Mouse (Mus musculus): ENCODE measurements around the gene Arhgap22. TPM values are rescaled to one million over a fixed set of nuclear protein-coding genes. Genes with fewer than 3 reads are reported as not detected.

Gene Arhgap22
- polyA plus RNA-seq, 1 experiment from 2014 or later, result 0.94 TPM

DNA sequence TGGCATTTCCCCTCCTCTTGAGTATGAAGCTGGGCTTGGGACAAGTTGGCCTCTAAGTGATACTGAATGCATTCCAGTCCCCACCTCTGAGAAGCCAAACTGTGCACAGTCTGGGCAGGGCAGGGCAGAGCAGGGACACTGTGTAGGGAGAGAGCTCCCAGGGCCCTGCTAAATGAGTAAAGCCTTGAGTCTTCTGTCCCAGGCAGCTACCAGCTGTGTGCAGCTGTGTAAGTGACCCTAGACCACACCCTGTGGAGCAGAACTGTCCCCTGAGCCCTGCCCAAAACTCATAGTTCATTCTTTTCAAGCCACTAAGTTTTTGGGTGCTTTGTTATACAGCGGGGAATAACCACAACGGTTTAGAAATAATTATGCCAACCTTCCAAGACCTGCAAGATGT is 67.1 kb downstream of the Arhgap22 start:
- no peak for DNase-seq (ENCODE audit: low spot score)
- no peak overlapping the region for H3K4me2 ChIP-seq (replicated peaks; ENCODE audit: low read depth, low read length)
- no peaks in the 10 kb centered on the region for H3K4me1 ChIP-seq (replicated peaks; ENCODE audit: control insufficient read depth, insufficient read depth, low read length)
- no peaks in the 10 kb centered on the region for H3K27me3 ChIP-seq (ENCODE audit: control insufficient read depth, insufficient read depth, low read length)
- H3K4me3 ChIP-seq (ENCODE audit: low read depth, low read length), result no peak overlapping the region
- no peaks in the 10 kb centered on the region for H3K36me3 ChIP-seq (ENCODE audit: control insufficient read depth, insufficient read depth, low read length)
- 94% methylated on average over 2 of the region's 2 CpGs for WGBS
- H3K9me3 ChIP-seq (ENCODE audit: control insufficient read depth, low read length), result no peaks in the 10 kb centered on the region
- no peak overlapping the region for H3K9ac ChIP-seq (ENCODE audit: low read depth, low read length)
- H3K27ac ChIP-seq (ENCODE audit: low read depth, low read length), result no peak overlapping the region
- ATAC-seq (ENCODE audit: low FRiP score), result no peak

- WGBS, result 89% methylated on average over 4 of the region's 4 CpGs
- H3K9ac ChIP-seq (ENCODE audit: low read depth, low read length), result no peak overlapping the region
- no peak overlapping the region for H3K4me2 ChIP-seq (replicated peaks; ENCODE audit: low read depth, low read length)
- no peak overlapping the region for H3K27ac ChIP-seq (ENCODE audit: low read depth, low read length)
- no peak overlapping the region for H3K4me3 ChIP-seq (ENCODE audit: low read depth, low read length)
- no peak for ATAC-seq (ENCODE audit: low FRiP score)
- no peak for DNase-seq (ENCODE audit: low spot score)
- no peaks in the 10 kb centered on the region for H3K27me3 ChIP-seq (ENCODE audit: control insufficient read depth, insufficient read depth, low read length)
- H3K4me1 ChIP-seq (replicated peaks; ENCODE audit: control insufficient read depth, insufficient read depth, low read length), result no peaks in the 10 kb centered on the region
- H3K36me3 ChIP-seq (ENCODE audit: control insufficient read depth, insufficient read depth, low read length), result no peaks in the 10 kb centered on the region
- H3K9me3 ChIP-seq (ENCODE audit: control insufficient read depth, low read length), result no peaks in the 10 kb centered on the region
These were observed 68.6 kb downstream of the Arhgap22 start for GRCm38 (mm10) chr14:33282447-33282846.

GRCm38 (mm10) chr14:33287920-33288319 is 74.1 kb downstream of the Arhgap22 start:
- Histone ChIP-seq H3K9ac (ENCODE audit: low read depth, low read length) (no peak overlapping the region), H3K4me3 (ENCODE audit: low read depth, low read length) (no peak overlapping the region), H3K27ac (ENCODE audit: low read depth, low read length) (no peak overlapping the region), H3K4me1 (replicated peaks; ENCODE audit: control insufficient read depth, insufficient read depth, low read length) (no peaks in the 10 kb centered on the region), H3K36me3 (ENCODE audit: control insufficient read depth, insufficient read depth, low read length) (no peaks in the 10 kb centered on the region), H3K9me3 (ENCODE audit: control insufficient read depth, low read length) (no peaks in the 10 kb centered on the region), H3K4me2 (replicated peaks; ENCODE audit: low read depth, low read length) (no peak overlapping the region), H3K27me3 (ENCODE audit: control insufficient read depth, insufficient read depth, low read length) (no peaks in the 10 kb centered on the region)
- no peak for ATAC-seq (ENCODE audit: low FRiP score)
- no peak for DNase-seq (ENCODE audit: low spot score)
- 72% methylated on average over 4 of the region's 4 CpGs for WGBS

GRCm38 (mm10) chr14:33290038-33290437 is 76.2 kb downstream of the Arhgap22 start:
- ATAC-seq (ENCODE audit: low FRiP score), result no peak
- Histone ChIP-seq H3K4me3 (ENCODE audit: low read depth, low read length) (no peak overlapping the region), H3K27ac (ENCODE audit: low read depth, low read length) (no peak overlapping the region)

DNA sequence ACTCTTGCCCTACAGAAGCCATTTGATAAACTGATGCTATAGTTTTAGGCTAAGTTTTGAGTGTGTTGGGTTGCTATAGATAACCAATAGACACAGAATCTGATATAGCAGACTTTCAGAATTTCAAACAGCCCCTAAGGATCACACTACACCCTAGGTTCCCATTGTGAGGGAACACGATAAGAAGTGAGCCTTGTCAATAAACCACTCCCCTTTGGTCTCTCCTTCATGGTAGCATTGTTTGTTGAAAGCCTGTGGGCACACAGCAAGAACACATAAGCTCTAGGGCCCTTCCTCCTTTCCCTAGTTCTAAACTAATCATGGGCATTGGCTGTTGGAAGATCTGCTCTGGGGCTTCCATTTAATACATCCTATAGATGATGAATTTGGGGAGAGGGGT is 80.7 kb downstream of the Arhgap22 start:
- no peaks in the 10 kb centered on the region for H3K9me3 ChIP-seq (ENCODE audit: control insufficient read depth, low read length)
- no peak overlapping the region for H3K27ac ChIP-seq (ENCODE audit: low read depth, low read length)
- no peaks in the 10 kb centered on the region for H3K4me1 ChIP-seq (replicated peaks; ENCODE audit: control insufficient read depth, insufficient read depth, low read length)
- no peak overlapping the region for H3K4me2 ChIP-seq (replicated peaks; ENCODE audit: low read depth, low read length)
- H3K27me3 ChIP-seq (ENCODE audit: control insufficient read depth, insufficient read depth, low read length), result no peaks in the 10 kb centered on the region
- ATAC-seq (ENCODE audit: low FRiP score) (no peak), DNase-seq (ENCODE audit: low spot score) (no peak)
- H3K9ac ChIP-seq (ENCODE audit: low read depth, low read length), result no peak overlapping the region
- no peak overlapping the region for H3K4me3 ChIP-seq (ENCODE audit: low read depth, low read length)
- H3K36me3 ChIP-seq (ENCODE audit: control insufficient read depth, insufficient read depth, low read length), result no peaks in the 10 kb centered on the region
- WGBS, result 39% methylated on average over 1 of the region's 1 CpGs

More at GRCm38 (mm10) chr14:33290038-33290437, 76.2 kb downstream of the Arhgap22 start:
- H3K9me3 ChIP-seq (ENCODE audit: control insufficient read depth, low read length), result no peaks in the 10 kb centered on the region
- H3K4me1 ChIP-seq (replicated peaks; ENCODE audit: control insufficient read depth, insufficient read depth, low read length), result no peaks in the 10 kb centered on the region
- H3K36me3 ChIP-seq (ENCODE audit: control insufficient read depth, insufficient read depth, low read length), result no peaks in the 10 kb centered on the region
- H3K27me3 ChIP-seq (ENCODE audit: control insufficient read depth, insufficient read depth, low read length), result no peaks in the 10 kb centered on the region
- DNase-seq (ENCODE audit: low spot score), result no peak
- no peak overlapping the region for H3K9ac ChIP-seq (ENCODE audit: low read depth, low read length)
- H3K4me2 ChIP-seq (replicated peaks; ENCODE audit: low read depth, low read length), result no peak overlapping the region
- WGBS, result 63% methylated on average over 9 of the region's 9 CpGs

- no peaks in the 10 kb centered on the region for H3K27me3 ChIP-seq (ENCODE audit: control insufficient read depth, insufficient read depth, low read length)
- H3K9me3 ChIP-seq (ENCODE audit: control insufficient read depth, low read length), result no peaks in the 10 kb centered on the region
- peak; percentile 51; the same call in 1 of the 2 replicates for ATAC-seq (ENCODE audit: low FRiP score)
- H3K9ac ChIP-seq (ENCODE audit: low read depth, low read length), result no peak overlapping the region
- H3K4me1 ChIP-seq (replicated peaks; ENCODE audit: control insufficient read depth, insufficient read depth, low read length), result no peaks in the 10 kb centered on the region
- no peak overlapping the region for H3K4me2 ChIP-seq (replicated peaks; ENCODE audit: low read depth, low read length)
- H3K4me3 ChIP-seq (ENCODE audit: low read depth, low read length), result no peak overlapping the region
- WGBS, result 81% methylated on average over 16 of the region's 16 CpGs
- H3K27ac ChIP-seq (ENCODE audit: low read depth, low read length), result no peak overlapping the region
- H3K36me3 ChIP-seq (ENCODE audit: control insufficient read depth, insufficient read depth, low read length), result no peaks in the 10 kb centered on the region
- DNase-seq (ENCODE audit: low spot score), result no peak
These were observed 83.0 kb downstream of the Arhgap22 start for GRCm38 (mm10) chr14:33296698-33297341.

- WGBS, result 39% methylated on average over 2 of the region's 2 CpGs
- H3K4me1 ChIP-seq (replicated peaks; ENCODE audit: control insufficient read depth, insufficient read depth, low read length), result no peaks in the 10 kb centered on the region
- no peak overlapping the region for H3K27ac ChIP-seq (ENCODE audit: low read depth, low read length)
- no peaks in the 10 kb centered on the region for H3K9me3 ChIP-seq (ENCODE audit: control insufficient read depth, low read length)
- no peak overlapping the region for H3K4me3 ChIP-seq (ENCODE audit: low read depth, low read length)
- H3K36me3 ChIP-seq (ENCODE audit: control insufficient read depth, insufficient read depth, low read length), result no peaks in the 10 kb centered on the region
- H3K4me2 ChIP-seq (replicated peaks; ENCODE audit: low read depth, low read length), result no peak overlapping the region
- ATAC-seq (ENCODE audit: low FRiP score), result no peak
- peak; percentile 38 for DNase-seq (ENCODE audit: low spot score)
- H3K27me3 ChIP-seq (ENCODE audit: control insufficient read depth, insufficient read depth, low read length), result no peaks in the 10 kb centered on the region
- no peak overlapping the region for H3K9ac ChIP-seq (ENCODE audit: low read depth, low read length)
These were observed 86.8 kb downstream of the Arhgap22 start for GRCm38 (mm10) chr14:33300591-33300990.

GRCm38 (mm10) chr14:33303348-33303819 is 89.6 kb downstream of the Arhgap22 start:
- no peaks in the 10 kb centered on the region for H3K27me3 ChIP-seq (ENCODE audit: control insufficient read depth, insufficient read depth, low read length)
- peak; percentile 87 for DNase-seq (ENCODE audit: low spot score)
- 31% methylated on average over 9 of the region's 9 CpGs for WGBS
- no peaks in the 10 kb centered on the region for H3K9me3 ChIP-seq (ENCODE audit: control insufficient read depth, low read length)
- peak; percentile 65 for ATAC-seq (ENCODE audit: low FRiP score)
- no peaks in the 10 kb centered on the region for H3K4me1 ChIP-seq (replicated peaks; ENCODE audit: control insufficient read depth, insufficient read depth, low read length)
- H3K9ac ChIP-seq (ENCODE audit: low read depth, low read length), result no peak overlapping the region
- H3K4me2 ChIP-seq (replicated peaks; ENCODE audit: low read depth, low read length), result no peak overlapping the region
- no peak overlapping the region for H3K4me3 ChIP-seq (ENCODE audit: low read depth, low read length)
- no peak overlapping the region for H3K27ac ChIP-seq (ENCODE audit: low read depth, low read length)
- no peaks in the 10 kb centered on the region for H3K36me3 ChIP-seq (ENCODE audit: control insufficient read depth, insufficient read depth, low read length)

DNA sequence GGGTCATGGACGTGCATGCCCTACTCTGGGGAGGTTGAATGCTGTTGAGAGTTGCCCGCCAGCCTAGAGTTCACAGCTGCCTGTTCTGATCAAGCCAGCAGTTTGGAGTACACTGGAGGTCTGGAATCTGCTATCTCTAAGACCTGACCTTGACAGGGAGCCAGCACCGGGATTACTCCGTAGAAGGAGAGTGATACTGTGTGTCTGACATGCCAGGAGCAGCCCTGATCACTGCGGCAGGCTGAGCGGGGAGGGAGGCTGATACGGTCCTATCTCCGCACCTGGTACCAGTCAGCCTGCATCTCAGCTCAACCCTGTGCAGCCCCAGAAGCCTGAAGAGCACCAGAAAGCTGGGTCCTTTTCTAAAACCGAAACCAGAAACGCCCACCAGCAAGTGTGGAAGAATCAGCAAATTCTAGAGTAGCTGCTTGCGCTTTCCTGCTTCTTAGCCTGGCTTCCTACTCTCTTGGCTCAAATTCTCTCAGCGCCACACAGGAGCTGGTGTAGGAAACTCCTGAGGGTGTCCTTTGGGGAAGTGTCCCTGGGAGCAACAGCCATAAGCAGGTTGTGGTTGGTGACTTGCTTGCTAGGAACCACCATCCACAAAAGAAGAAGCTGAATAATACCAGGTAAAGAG is 91.9 kb downstream of the Arhgap22 start:
- Histone ChIP-seq H3K4me1 (replicated peaks; ENCODE audit: control insufficient read depth, insufficient read depth, low read length) (no peaks in the 10 kb centered on the region), H3K4me3 (ENCODE audit: low read depth, low read length) (no peak overlapping the region), H3K27me3 (ENCODE audit: control insufficient read depth, insufficient read depth, low read length) (no peaks in the 10 kb centered on the region), H3K9ac (ENCODE audit: low read depth, low read length) (no peak overlapping the region), H3K36me3 (ENCODE audit: control insufficient read depth, insufficient read depth, low read length) (no peaks in the 10 kb centered on the region), H3K4me2 (replicated peaks; ENCODE audit: low read depth, low read length) (no peak overlapping the region), H3K9me3 (ENCODE audit: control insufficient read depth, low read length) (no peaks in the 10 kb centered on the region), H3K27ac (ENCODE audit: low read depth, low read length) (no peak overlapping the region)
- DNase-seq (ENCODE audit: low spot score) (no peak), ATAC-seq (ENCODE audit: low FRiP score) (no peak)
- 78% methylated on average over 12 of the region's 12 CpGs for WGBS
